Mouse (Mus musculus): ENCODE data around the gene Actl7b.

DNA sequence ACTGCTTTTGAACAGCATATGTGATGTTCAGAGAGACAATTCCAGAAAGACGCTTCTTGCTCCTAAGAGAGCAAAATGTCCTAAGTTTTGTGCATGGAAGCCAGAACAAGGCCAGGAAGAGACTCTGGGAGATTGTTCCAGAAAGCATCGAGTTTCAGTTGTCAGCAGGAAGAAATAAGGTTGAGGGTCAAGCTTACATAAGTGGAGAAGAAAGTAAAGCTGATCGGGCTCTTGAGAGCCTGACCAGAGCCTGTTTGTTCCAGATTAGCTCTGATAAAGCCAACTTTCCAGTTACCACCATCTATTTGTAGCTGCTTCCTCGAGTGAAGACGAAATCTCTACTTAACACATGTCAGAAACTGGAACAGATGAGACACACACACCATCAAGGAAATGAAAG is 42.6 kb downstream of the Actl7b start:
- TF ChIP-seq CTCF (IDR thresholded peaks at IDR 0.05; ENCODE audit: low read depth, low read length) = no peak
- TF ChIP-seq TAL1 (conservative IDR thresholded peaks at IDR 0.05; ENCODE audit: low read depth, low read length) = no peak

All from G1E (cell line).